Mouse (Mus musculus) common myeloid progenitor, adult 5-6 weeks (primary cell): ENCODE data around the gene Gabrb3. TPM values are rescaled to one million over a fixed set of nuclear protein-coding genes. Genes with fewer than 3 reads are reported as not detected.
"Not testable (repeated sequence)": the region's sequence is repeated elsewhere in the genome, so short reads cannot be mapped to it uniquely, and the experiment has no call there.

Experiments used
- ATAC-seq: replicated peaks from 2 replicates; pipeline ENCODE4 v1.8.0; 2016; ENCODE audit warnings: low read depth, mild to moderate bottlenecking, moderate TSS enrichment, inconsistent platforms; ENCODE audit not compliant: poor library complexity, severe bottlenecking
- total RNA-seq: library from RNA; stranded (forward); fragments of 200-1000, 187-1606 nt; gene quantifications from 2 replicates; pipeline ENCODE4 v1.2.3, GENCODE M21; 2017

The Gabrb3 gene
- total RNA-seq, 1 experiment from 2014 or later: not detected

- ATAC-seq: no peak
These were observed 281.6 kb downstream of the Gabrb3 start for GRCm38 (mm10) chr7:57701046-57701445.

DNA sequence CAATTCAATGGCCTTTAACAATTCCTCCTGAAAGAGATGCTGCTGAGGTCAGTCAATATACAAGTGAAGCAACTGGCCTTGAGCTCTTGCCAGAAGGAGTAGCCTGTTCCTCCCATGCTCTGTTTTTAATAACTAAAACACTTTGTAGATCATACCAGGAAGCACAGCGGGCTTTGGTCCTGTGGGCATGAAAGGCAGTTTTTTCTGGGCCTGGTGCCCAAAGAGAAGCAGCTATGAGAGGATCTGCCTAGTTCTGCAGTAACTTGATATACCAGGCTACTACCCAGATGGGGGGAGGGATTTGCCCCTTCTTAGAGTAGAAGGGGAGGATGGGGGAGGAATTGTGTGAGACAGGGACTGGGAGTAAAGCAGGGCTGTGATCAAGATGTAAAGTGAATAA, 284.1 kb downstream of the Gabrb3 start:
- no peak for ATAC-seq

- no peak for ATAC-seq
These were observed 286.6 kb downstream of the Gabrb3 start for GRCm38 (mm10) chr7:57706092-57706491.

DNA sequence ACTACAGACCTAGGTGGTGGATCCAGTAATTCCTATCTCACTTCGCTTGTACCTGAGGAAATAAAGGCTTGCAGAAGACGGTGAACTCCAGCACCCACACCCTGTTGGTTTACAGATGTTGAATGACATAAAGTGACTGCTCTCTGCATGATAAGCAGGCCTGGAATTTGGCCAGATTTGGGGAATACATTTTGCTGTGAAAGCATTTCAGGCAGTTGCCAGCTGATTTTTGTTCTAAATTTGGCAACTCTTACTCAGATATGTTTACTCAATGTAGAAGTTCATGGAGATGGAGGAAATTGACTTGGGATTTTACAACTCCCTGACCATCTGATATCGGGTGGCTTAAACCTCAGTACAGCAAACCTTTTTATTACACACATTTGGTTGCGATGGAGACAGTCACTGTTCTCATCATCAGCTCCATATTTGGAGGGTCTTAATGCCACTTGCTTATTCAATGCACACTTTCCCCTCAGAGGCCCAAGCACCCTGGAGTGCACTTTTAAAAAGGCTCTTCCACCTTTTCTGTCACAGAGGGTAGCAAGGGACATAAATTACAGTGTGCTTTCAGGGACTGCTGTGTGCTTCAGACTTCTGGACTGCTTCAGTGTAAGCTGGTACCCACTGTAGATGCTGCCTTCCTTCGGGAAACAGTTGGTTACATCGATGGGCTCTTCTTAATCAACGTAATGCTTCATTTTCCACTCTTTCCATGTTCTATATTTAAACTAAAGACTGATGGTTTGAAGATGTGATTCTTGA, 287.7 kb downstream of the Gabrb3 start:
- no peak for ATAC-seq

DNA sequence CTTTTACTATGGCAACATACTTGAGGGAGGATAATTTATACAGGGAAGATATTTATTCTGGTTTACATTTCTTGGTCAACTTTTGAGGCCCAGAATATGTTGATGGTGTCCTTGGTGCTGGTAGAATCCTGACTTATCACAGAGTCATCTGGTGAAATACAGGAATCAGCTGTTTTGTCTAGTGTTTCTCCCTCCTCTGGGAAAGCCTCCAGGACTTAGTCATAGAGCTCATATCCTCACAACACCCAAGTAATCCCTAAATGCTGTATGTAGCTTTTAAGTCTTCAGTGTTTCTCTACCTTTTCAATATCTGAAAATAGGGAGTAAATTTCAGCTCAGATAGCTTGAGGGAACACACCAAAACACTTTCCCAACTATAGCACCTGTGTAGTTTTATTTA, 292.2 kb downstream of the Gabrb3 start:
- ATAC-seq: no peak

GRCm38 (mm10) chr7:57746836-57747235, 327.3 kb downstream of the Gabrb3 start:
- ATAC-seq: no peak

DNA sequence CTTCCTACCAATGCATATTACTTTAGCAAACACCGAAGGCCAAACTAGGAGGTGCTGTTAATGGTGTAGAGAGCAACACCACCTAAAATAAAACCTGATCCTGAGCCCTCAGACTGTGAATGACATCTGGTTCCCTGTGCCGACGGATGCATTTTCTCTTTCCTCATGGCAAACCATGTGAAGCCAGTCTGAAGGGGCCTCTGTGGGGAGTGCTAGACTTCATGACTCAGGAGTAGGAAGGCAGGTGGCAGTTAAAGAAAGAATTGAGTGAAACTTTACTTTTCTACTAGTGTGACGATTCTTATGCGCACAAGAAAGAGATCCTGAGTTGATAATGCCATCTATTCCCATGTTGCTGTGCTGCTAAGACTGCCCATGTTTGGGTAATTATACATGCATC, 341.0 kb downstream of the Gabrb3 start:
- ATAC-seq: no peak

- ATAC-seq: no peak
These were observed 359.3 kb downstream of the Gabrb3 start for GRCm38 (mm10) chr7:57778754-57779153.

GRCm38 (mm10) chr7:57786102-57786501, 366.6 kb downstream of the Gabrb3 start:
- ATAC-seq: not testable (repeated sequence)

GRCm38 (mm10) chr7:57787520-57787919, 368.0 kb downstream of the Gabrb3 start:
- ATAC-seq: no peak

- ATAC-seq: no peak
These were observed 383.8 kb downstream of the Gabrb3 start for GRCm38 (mm10) chr7:57803266-57803665.

DNA sequence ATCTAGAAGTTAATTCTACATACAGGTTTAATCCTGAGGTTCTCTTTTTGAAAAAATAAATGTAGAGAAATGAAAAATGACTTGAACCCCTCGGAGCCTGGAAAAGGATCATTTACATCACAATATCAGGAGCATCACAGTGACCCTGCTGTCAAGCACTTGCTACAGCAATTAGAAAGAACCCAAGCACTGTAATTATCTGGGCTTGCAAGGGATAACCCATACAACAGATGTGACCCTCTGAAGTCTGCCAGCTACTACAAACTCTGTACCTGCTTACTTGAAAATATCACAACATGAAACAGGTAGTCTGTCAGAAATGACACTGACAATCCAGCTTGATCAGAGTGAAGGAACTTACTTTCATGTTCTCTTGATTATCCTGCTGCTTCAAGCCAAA, 394.2 kb downstream of the Gabrb3 start:
- no peak for ATAC-seq

- no peak for ATAC-seq
These were observed 422.9 kb downstream of the Gabrb3 start for GRCm38 (mm10) chr7:57842383-57842896.

DNA sequence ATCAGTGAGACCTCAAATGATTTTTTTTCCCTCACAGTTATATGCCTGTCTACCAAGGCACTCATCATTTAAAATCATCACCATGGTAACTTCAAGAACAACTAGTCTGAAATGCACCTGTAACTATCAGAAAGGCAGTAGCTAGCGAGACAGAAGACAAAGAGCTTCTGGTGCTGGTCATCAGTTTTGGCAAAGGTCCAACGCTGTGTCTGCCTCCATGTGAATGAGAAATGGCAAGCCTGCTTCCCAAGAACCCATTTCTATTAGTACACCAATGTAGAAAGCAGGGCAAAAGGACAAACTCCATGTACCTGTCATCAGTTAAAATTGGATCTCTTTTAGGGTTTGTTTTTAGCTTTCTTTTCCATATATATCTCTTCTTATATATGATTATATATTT, 448.5 kb downstream of the Gabrb3 start:
- ATAC-seq: no peak

Other genes starting within 250 kb of the Gabrb3 start
- not detected in 2 replicates for gene Gabrg3, start 32.5 kb upstream of the Gabrb3 start, total RNA-seq
- not detected in 2 replicates for gene Gabra5, start 90.4 kb downstream of the Gabrb3 start, total RNA-seq